Comparison of ENCODE assay signal across 27 mouse cellular contexts in the genomic region with DNA sequence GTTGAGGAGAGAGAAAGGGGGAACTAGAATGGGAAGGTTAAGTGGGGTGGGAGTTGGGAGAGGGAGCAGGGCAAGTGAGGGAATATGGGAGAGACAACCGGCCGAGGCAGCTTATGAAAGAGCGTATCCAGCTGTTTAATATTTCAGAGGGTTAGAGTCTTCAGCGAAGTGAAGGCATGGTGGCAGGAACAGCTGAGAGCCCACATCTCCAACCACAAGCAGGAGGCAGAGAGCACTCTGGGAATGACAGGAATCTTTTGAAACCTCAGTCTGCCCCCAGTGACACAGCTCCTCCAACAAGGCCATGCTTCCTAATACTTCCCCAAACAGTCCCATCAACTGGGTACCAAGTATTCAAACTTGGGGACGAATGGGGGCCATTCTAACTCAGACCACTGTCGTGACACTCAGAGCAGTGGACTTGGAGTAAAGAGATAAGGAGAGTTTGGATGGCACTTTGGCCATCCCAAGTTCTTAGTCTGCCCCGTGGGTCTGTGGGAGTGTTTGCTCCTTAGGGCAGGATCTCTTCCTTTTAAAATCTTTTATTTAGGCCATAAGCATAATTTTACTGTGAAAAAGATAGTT.
"Had no signal": no experiment of that assay in that cellular context is flagged by ENCODE, and none has a peak within 500 bp of the region (broad histone marks: within the 10 kb centered on the region; RNA-seq: fewer than 3 reads in every experiment).

No protein-coding gene starts in this region.

- H3K4me1 ChIP-seq: heart, embryonic 12.5 days; hindbrain, embryonic 10.5 days; hindbrain, embryonic 12.5 days; intestine, embryonic 15.5 days; kidney, embryonic 15.5 days; limb, embryonic 13.5 days; limb, embryonic 15.5 days had no signal

- H3K9ac ChIP-seq: heart, embryonic 12.5 days; hindbrain, embryonic 12.5 days; hindbrain, embryonic 14.5 days; intestine, embryonic 15.5 days; kidney, embryonic 15.5 days; limb, embryonic 13.5 days; limb, embryonic 15.5 days; liver, embryonic 12.5 days had no signal

- H3K27ac ChIP-seq: gastrocnemius, adult 2 months; heart, adult 2 months; heart, embryonic 10.5 days; hindbrain, embryonic 10.5 days; hindbrain, embryonic 12.5 days; hindbrain, embryonic 14.5 days; intestine, embryonic 15.5 days; kidney, embryonic 15.5 days; kidney, postnatal 0 days; limb, embryonic 13.5 days; limb, embryonic 15.5 days; liver, embryonic 12.5 days had no signal

- H3K9me3 ChIP-seq: heart, embryonic 10.5 days; heart, embryonic 12.5 days; hindbrain, embryonic 10.5 days; hindbrain, embryonic 12.5 days; intestine, embryonic 15.5 days; kidney, embryonic 15.5 days; limb, embryonic 13.5 days; limb, embryonic 15.5 days; liver, embryonic 12.5 days had no signal

- DNase-seq: gastrocnemius, adult 2 months; gastrocnemius, postnatal 10 days; gastrocnemius, postnatal 25 days; heart, adult 2 months; heart, postnatal 10 days; heart, postnatal 4 days; kidney, adult 18-20 months; kidney, adult 8-10 months; kidney, postnatal 14 days; kidney, postnatal 36 days; layer of hippocampus, adult 9-11 months; layer of hippocampus, postnatal 36 days; left cerebral cortex, postnatal 4 days had no signal

- H3K4me3 ChIP-seq: gastrocnemius, adult 2 months; heart, adult 2 months; heart, embryonic 10.5 days; heart, embryonic 12.5 days; hindbrain, embryonic 10.5 days; hindbrain, embryonic 12.5 days; intestine, embryonic 15.5 days; kidney, embryonic 15.5 days; limb, embryonic 13.5 days; limb, embryonic 15.5 days; liver, embryonic 12.5 days had no signal

- ATAC-seq: hindbrain, embryonic 16.5 days; inflammation-experienced regulatory T-cells, adult 6 months; intestine, embryonic 15.5 days; intestine, postnatal 0 days; liver, embryonic 12.5 days had no signal

- H3K4me2 ChIP-seq: heart, embryonic 12.5 days; hindbrain, embryonic 12.5 days; hindbrain, embryonic 14.5 days; intestine, embryonic 15.5 days; kidney, embryonic 15.5 days; limb, embryonic 13.5 days; limb, embryonic 15.5 days; liver, embryonic 12.5 days had no signal

- H3K27me3 ChIP-seq: heart, embryonic 12.5 days; hindbrain, embryonic 12.5 days; intestine, embryonic 15.5 days; kidney, embryonic 15.5 days; limb, embryonic 13.5 days; limb, embryonic 15.5 days; liver, embryonic 12.5 days had no signal
